Mouse (Mus musculus) small intestine, adult 2 months (tissue): ENCODE measurements around the gene Pds5a.

Source experiments
- CTCF ChIP-seq: fragments of 200-500 bp; IDR thresholded peaks from 2 replicates; pipeline ENCODE4 v1.5.1; 2012; ENCODE audit warnings: low read depth, mild to moderate bottlenecking, control low read depth, inconsistent platforms, low read length, moderate library complexity, mixed read lengths; ENCODE audit not compliant: insufficient replicate concordance, insufficient read length; ENCODE audit errors: extremely low read depth
- POLR2A ChIP-seq: fragments of 200-500 bp; IDR thresholded peaks from 2 replicates; pipeline ENCODE4 v1.6.1; 2012; ENCODE audit warnings: low read depth, mild to moderate bottlenecking, control low read depth, inconsistent platforms, low read length, moderate library complexity

- TF ChIP-seq CTCF (no peak), POLR2A (no peak)
These were observed 8.9 kb upstream of the Pds5a start for GRCm38 (mm10) chr5:65706979-65707378.
